Mouse (Mus musculus): ENCODE data around the gene Apoc4. TPM values are rescaled to one million over a fixed set of nuclear protein-coding genes. Genes with fewer than 3 reads are reported as not detected.

Apoc4 gene
- polyA plus RNA-seq (2012; rRNA removed) = not detected in 2 replicates

DNA sequence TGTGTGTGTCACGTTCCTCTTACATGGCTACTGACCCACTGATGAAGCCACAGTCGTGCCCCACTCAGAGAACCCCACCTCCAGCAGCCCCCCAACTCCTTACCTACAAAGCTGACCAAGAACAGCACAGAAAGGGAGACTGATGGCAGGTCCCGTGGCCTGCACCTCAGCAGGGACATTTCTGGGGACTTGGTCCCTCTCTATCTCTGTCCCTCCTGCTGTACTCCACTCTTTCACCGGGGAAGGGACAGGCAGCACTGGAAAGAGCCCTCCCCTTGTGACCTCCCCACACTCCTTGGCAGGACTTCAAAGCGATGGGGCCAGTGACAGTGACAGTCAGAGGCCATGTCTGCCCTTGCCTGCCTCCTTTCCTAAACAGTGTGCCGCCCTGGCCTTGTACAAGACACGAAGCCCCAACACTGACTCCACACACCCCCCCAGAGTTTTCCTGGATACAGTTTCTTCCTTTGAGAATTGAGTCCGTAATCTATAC is at the start of gene Apoc4, which contains the start of gene Gm44805:
Apoc4 (minus strand) TSS at position 278 of the 493 bp plus-strand sequence.
Gm44805 (minus strand) TSS at position 222 of the 493 bp plus-strand sequence.
- Histone ChIP-seq H3K27ac (ENCODE audit: insufficient read depth, low read length) (no peak within 1 kb of the TSS), H3K4me1 (ENCODE audit: control insufficient read depth, insufficient read depth, low read length) (no peaks in the 10 kb centered on the region), H3K4me3 (ENCODE audit: insufficient read depth, low read length) (no peak within 1 kb of the TSS)
- TF ChIP-seq CTCF (IDR thresholded peaks at IDR 0.05; ENCODE audit: extremely low read depth, insufficient read depth, low read length) (no peak), POLR2A (IDR thresholded peaks at IDR 0.05; ENCODE audit: extremely low read depth, insufficient read depth, low read length) (no peak)

DNA sequence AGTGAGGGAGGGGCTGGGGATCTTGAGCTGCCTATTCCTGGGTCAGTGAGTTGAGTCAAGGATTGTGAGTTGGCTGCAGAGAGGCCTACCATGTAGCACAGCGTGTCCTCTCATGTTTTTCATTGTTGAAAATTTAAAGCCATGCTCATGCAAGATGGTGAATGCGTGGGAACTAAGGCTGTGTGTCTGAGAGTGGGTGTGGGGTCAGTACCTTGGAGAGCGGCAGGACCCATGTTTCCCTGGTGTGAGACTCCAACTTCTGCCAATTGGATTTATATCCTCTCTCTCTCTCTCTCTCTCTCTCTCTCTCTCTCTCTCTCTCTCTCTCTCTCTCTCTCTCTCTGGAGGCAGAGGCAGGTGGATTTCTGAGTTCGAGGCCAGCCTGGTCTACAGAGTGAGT is 45.3 kb upstream of the Apoc4 start:
- no peak for TF ChIP-seq POLR2A (IDR thresholded peaks at IDR 0.05; ENCODE audit: extremely low read depth, insufficient read depth, low read length)
- TF ChIP-seq CTCF (IDR thresholded peaks at IDR 0.05; ENCODE audit: extremely low read depth, insufficient read depth, low read length) = no peak
- no peak overlapping the region for H3K27ac ChIP-seq (ENCODE audit: insufficient read depth, low read length)
- no peak overlapping the region for H3K4me3 ChIP-seq (ENCODE audit: insufficient read depth, low read length)
- no peaks in the 10 kb centered on the region for H3K4me1 ChIP-seq (ENCODE audit: control insufficient read depth, insufficient read depth, low read length)

DNA sequence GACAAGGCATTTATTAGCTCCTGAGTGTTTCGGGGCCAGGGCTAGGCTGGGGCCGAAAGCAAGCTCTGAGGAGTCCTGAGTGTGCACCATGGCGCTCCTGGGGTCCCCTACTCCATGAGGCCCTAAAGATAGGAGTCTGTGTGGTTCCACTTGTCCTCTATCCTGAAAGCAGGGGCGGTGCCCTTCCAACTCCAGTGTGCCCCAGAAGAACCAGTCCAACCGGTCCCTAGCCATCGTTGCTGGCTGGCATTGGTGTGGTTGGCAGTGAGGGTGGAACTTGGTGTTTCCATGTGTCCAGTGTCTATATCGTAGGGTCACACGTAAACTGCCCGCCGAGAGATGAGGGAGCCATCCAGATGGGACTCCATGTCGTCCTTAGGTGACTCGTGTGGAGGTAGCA is 42.9 kb upstream of the Apoc4 start:
- Histone ChIP-seq H3K27ac (ENCODE audit: insufficient read depth, low read length) (no peak overlapping the region), H3K4me3 (ENCODE audit: insufficient read depth, low read length) (no peak overlapping the region), H3K4me1 (ENCODE audit: control insufficient read depth, insufficient read depth, low read length) (no peaks in the 10 kb centered on the region)
- TF ChIP-seq CTCF (IDR thresholded peaks at IDR 0.05; ENCODE audit: extremely low read depth, insufficient read depth, low read length) = no peak
- no peak for TF ChIP-seq POLR2A (IDR thresholded peaks at IDR 0.05; ENCODE audit: extremely low read depth, insufficient read depth, low read length)

DNA sequence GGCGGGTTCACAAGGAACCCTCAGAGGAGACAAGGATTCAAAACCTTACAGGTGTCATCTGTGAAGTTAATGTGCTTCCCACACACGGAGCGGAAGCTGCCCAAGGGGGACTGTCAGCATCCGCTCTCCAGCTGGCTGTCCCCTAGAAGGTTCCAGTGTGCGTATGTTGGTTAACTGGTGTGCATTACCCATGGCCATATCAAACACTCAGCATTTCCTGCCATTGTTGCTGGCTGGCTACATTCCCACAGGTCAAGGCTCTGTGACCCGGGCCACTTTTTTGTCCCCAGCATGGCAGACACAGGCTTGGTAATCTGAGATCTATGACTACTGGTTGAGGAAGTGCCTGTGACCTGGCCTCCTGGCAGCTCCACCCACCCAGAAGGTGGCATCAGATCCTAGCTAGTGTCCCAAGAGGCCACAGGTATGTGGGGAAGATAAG is 41.5 kb upstream of the Apoc4 start:
- Histone ChIP-seq H3K4me1 (ENCODE audit: control insufficient read depth, insufficient read depth, low read length) (no peaks in the 10 kb centered on the region), H3K27ac (ENCODE audit: insufficient read depth, low read length) (no peak overlapping the region), H3K4me3 (ENCODE audit: insufficient read depth, low read length) (no peak overlapping the region)
- TF ChIP-seq POLR2A (IDR thresholded peaks at IDR 0.05; ENCODE audit: extremely low read depth, insufficient read depth, low read length) = no peak
- TF ChIP-seq CTCF (IDR thresholded peaks at IDR 0.05; ENCODE audit: extremely low read depth, insufficient read depth, low read length) = no peak

DNA sequence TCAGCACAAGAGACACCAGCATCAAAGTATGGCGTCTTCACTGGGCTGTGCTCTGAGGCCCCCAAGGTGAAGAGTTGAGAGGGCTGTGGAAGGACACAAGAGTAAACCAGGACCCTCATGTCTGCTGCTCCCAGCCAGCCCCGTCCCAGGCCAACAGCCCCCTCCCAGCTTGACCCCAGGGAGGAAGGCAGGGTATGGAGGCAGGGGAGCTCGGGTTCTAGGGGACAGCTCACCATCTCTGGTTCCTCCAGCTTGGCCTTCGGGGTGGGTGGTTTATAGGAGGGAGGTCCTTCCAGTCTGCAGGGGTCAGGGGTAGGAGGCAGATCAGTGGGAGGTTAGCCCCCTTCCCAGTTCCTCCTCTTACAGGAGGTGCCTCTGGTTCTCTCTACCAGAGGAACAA is 37.9 kb upstream of the Apoc4 start:
- no peak overlapping the region for H3K4me3 ChIP-seq (ENCODE audit: insufficient read depth, low read length)
- TF ChIP-seq CTCF (IDR thresholded peaks at IDR 0.05; ENCODE audit: extremely low read depth, insufficient read depth, low read length) (no peak), POLR2A (IDR thresholded peaks at IDR 0.05; ENCODE audit: extremely low read depth, insufficient read depth, low read length) (no peak)
- H3K4me1 ChIP-seq (ENCODE audit: control insufficient read depth, insufficient read depth, low read length) = no peaks in the 10 kb centered on the region
- H3K27ac ChIP-seq (ENCODE audit: insufficient read depth, low read length) = no peak overlapping the region

DNA sequence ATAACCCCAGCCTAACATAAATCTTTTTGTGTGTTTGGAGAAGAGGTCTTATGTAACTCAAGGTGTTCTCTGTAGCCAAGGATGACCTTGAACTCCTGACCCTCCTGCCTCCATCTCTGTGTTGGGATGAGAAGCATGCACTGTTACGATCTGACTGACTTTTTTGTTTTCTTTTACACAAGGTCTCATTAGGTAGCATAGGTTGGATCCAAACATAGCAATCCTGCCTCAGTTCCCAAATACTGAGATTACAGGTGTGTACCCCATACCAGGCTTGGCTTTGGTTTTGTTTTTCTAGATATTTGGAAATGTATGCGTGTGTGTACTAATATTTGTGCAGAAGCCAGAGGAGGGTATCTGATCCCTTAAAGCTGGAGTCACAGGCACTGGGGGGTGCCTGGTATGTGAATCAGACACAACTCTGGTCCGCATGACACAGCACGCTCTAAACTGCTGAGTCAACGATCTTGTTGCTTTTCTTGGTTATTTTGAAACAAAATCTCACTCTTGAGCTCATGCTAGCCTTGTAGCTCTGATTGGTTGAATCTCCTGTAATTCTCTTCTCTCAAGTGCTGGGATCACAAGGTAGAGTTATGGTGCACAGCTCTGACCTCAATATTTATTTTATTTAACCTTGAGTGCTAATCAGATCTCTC is 37.1 kb upstream of the Apoc4 start:
- no peaks in the 10 kb centered on the region for H3K4me1 ChIP-seq (ENCODE audit: control insufficient read depth, insufficient read depth, low read length)
- TF ChIP-seq CTCF (IDR thresholded peaks at IDR 0.05; ENCODE audit: extremely low read depth, insufficient read depth, low read length) = no peak
- no peak for TF ChIP-seq POLR2A (IDR thresholded peaks at IDR 0.05; ENCODE audit: extremely low read depth, insufficient read depth, low read length)
- no peak overlapping the region for H3K4me3 ChIP-seq (ENCODE audit: insufficient read depth, low read length)
- no peak overlapping the region for H3K27ac ChIP-seq (ENCODE audit: insufficient read depth, low read length)

DNA sequence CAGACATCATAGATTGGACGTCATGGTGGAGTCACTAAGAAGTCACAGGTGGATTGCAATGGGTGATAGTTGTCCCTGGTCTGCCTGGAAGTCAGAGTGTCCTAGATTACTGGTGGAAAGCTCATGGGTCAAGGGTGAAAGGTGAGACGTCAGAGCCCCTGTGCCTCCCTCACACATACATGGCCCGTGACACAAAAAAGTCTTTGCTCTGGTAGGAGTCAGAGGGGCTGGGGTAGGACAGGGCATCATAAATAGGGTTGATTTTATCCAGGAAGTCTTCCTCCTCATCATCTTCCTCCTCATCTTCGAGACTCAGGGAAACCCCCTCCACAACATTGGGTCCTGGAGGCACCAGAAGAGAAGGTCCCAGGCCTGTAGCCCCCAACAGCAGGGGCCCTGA is 36.1 kb upstream of the Apoc4 start:
- Histone ChIP-seq H3K4me1 (ENCODE audit: control insufficient read depth, insufficient read depth, low read length) (no peaks in the 10 kb centered on the region), H3K4me3 (ENCODE audit: insufficient read depth, low read length) (no peak overlapping the region), H3K27ac (ENCODE audit: insufficient read depth, low read length) (no peak overlapping the region)
- TF ChIP-seq POLR2A (IDR thresholded peaks at IDR 0.05; ENCODE audit: extremely low read depth, insufficient read depth, low read length) (no peak), CTCF (IDR thresholded peaks at IDR 0.05; ENCODE audit: extremely low read depth, insufficient read depth, low read length) (no peak)

DNA sequence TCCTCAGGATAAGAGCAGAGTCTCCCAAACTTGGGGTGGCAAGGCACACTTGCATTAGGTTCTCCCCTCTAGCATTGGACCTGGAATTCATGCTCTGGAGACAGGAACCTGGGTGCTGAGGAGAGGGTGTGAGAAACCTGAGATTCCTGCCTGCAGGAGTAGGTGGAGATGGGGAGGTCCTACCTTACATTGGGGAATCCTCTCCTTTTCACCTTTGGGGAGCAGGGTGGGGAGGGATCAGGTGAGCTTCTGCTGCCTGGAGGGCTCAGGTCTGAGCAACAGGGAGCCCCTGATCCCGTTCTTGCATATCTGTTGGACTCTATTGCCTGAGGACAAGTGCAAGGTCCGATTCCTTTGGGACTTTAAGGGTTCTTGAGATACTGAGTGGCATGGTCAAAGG is 35.5 kb upstream of the Apoc4 start:
- Histone ChIP-seq H3K4me3 (ENCODE audit: insufficient read depth, low read length) (no peak overlapping the region), H3K27ac (ENCODE audit: insufficient read depth, low read length) (no peak overlapping the region), H3K4me1 (ENCODE audit: control insufficient read depth, insufficient read depth, low read length) (no peaks in the 10 kb centered on the region)
- TF ChIP-seq POLR2A (IDR thresholded peaks at IDR 0.05; ENCODE audit: extremely low read depth, insufficient read depth, low read length) = no peak

DNA sequence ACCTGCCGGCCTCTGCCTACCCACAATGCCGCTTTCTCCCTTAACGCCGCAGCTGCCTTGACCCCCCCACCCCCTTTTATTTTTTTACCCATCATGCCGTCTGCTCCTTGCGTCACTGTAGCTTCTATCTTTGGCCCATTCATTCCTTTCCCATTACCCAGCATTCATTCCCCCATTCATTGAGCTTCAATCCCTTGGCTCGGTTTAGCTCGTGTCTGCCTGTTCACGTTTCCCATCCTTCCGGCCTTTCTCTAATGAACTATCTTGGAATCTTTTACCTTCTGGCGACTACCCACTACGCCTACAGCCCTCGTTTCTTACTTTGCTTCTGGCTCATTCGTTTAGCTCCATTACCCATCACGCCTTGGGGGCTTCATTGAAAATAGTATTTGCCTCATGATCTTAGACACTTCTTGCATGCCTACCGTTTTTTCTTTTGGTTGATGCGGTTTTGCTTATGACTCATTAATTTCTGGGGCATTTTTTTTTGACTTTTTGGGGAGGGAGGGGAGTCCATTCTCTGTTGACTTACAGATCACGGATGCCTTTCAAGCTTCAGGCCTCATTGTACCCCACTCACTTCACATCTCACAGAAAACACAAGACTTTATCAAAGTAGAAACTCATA is 34.9 kb upstream of the Apoc4 start:
- peak overlapping the region; percentile 18 for H3K27ac ChIP-seq (ENCODE audit: insufficient read depth, low read length)
- TF ChIP-seq CTCF (IDR thresholded peaks at IDR 0.05; ENCODE audit: extremely low read depth, insufficient read depth, low read length) = no peak
- TF ChIP-seq POLR2A (IDR thresholded peaks at IDR 0.05; ENCODE audit: extremely low read depth, insufficient read depth, low read length) = peak; percentile 37; the same call in 1 of the 2 replicates
- no peaks in the 10 kb centered on the region for H3K4me1 ChIP-seq (ENCODE audit: control insufficient read depth, insufficient read depth, low read length)
- H3K4me3 ChIP-seq (ENCODE audit: insufficient read depth, low read length) = peak overlapping the region; percentile 25

Data from cortical plate, adult 2 months (tissue).